Mouse (Mus musculus) spleen, adult 2 months (tissue): ENCODE measurements around the gene Car6. TPM values are rescaled to one million over a fixed set of nuclear protein-coding genes. Genes with fewer than 3 reads are reported as not detected.

Source experiments
- DNase-seq, 2 experiments: peaks; one replicate each; pipeline versions ENCODE4 v3.0.0 to v3.0.0-alpha.2; 2012 to 2021; ENCODE audit warnings: low spot score in 2 of 2, low read depth in 1 of 2
- H3K27ac ChIP-seq: fragments of 200-500 bp; 2 replicates; pipeline ENCODE4 v1.5.1; 2012; ENCODE audit warnings: low read length, inconsistent platforms; ENCODE audit not compliant: insufficient read depth
- H3K27me3 ChIP-seq: fragments of 200-500 bp; 2 replicates; pipeline ENCODE4 v1.6.1; 2012; ENCODE audit warnings: mild to moderate bottlenecking, moderate library complexity, low read length, inconsistent platforms; ENCODE audit not compliant: control insufficient read depth, insufficient read depth
- H3K36me3 ChIP-seq: fragments of 200-500 bp; 2 replicates; pipeline ENCODE4 v1.6.1; 2012; ENCODE audit warnings: mild to moderate bottlenecking, low read length, inconsistent platforms; ENCODE audit not compliant: control insufficient read depth, insufficient read depth
- H3K4me1 ChIP-seq: fragments of 200-500 bp; 2 replicates; pipeline ENCODE4 v1.6.1; 2011; ENCODE audit warnings: inconsistent platforms; ENCODE audit not compliant: control insufficient read depth, insufficient read depth, insufficient read length
- H3K4me3 ChIP-seq: fragments of 200-500 bp; 2 replicates; pipeline ENCODE4 v1.5.1; 2011; ENCODE audit warnings: mild to moderate bottlenecking, inconsistent platforms; ENCODE audit not compliant: insufficient read depth, insufficient read length; ENCODE audit errors: extremely low read depth
- CTCF ChIP-seq: fragments of 200-500 bp; IDR thresholded peaks from 2 replicates; pipeline ENCODE4 v1.5.1; 2011; ENCODE audit warnings: mild to moderate bottlenecking, inconsistent platforms; ENCODE audit not compliant: insufficient read depth, insufficient read length, insufficient replicate concordance; ENCODE audit errors: extremely low read depth
- POLR2A ChIP-seq: fragments of 200-500 bp; IDR thresholded peaks from 2 replicates; pipeline ENCODE4 v1.6.1; 2011; ENCODE audit warnings: low read depth, low read length, inconsistent platforms
- WGBS: fragments of 180-500 bp; shearing (Covaris S2); methylation state at CpG from one replicate; pipeline ENCODE4 v1.1.7; 2018; 5-methylcytosine and 5-hydroxymethylcytosine counted together
- polyA plus RNA-seq: library from polyadenylated mRNA; depleted of rRNA; stranded (reverse); fragments of >200 nt; gene quantifications from 2 replicates; pipeline ENCODE4 v1.2.3, GENCODE M21; 2012; rRNA removed

Car6 gene
- polyA plus RNA-seq: not detected in 2 replicates

GRCm38 (mm10) chr4:150201232-150201631 is at the start of gene Car6:
TSS of gene Car6 (minus strand) at chr4:150201332.
- Histone ChIP-seq H3K27me3 (no peaks in the 10 kb centered on the region), H3K4me3 (no peak within 1 kb of the TSS), H3K27ac (no peak within 1 kb of the TSS), H3K4me1 (no peaks in the 10 kb centered on the region), H3K36me3 (no peaks in the 10 kb centered on the region)
- 84% methylated on average over 5 of the region's 5 CpGs for WGBS
- DNase-seq: no peak
- no peak for TF ChIP-seq POLR2A
- no peak for TF ChIP-seq CTCF

- no peak overlapping the region for H3K27ac ChIP-seq
- H3K4me1 ChIP-seq: no peaks in the 10 kb centered on the region
- H3K36me3 ChIP-seq: peaks cover 34% of the 10 kb centered on the region
- no peak for TF ChIP-seq POLR2A
- no peak for TF ChIP-seq CTCF
- H3K27me3 ChIP-seq: no peaks in the 10 kb centered on the region
- WGBS: 85% methylated on average over 5 of the region's 5 CpGs
- DNase-seq: no peak
- H3K4me3 ChIP-seq: no peak overlapping the region
Observed at GRCm38 (mm10) chr4:150249731-150250270, 48.7 kb upstream of the Car6 start.

- TF ChIP-seq POLR2A (no peak), CTCF (no peak)
- H3K36me3 ChIP-seq: peaks cover 40% of the 10 kb centered on the region
- WGBS: 94% methylated on average over 5 of the region's 5 CpGs
- H3K4me1 ChIP-seq: no peaks in the 10 kb centered on the region
- H3K4me3 ChIP-seq: no peak overlapping the region
- H3K27me3 ChIP-seq: no peaks in the 10 kb centered on the region
- no peak overlapping the region for H3K27ac ChIP-seq
- no peak for DNase-seq
Observed at GRCm38 (mm10) chr4:150248917-150249316, 47.8 kb upstream of the Car6 start.

- peak in 1 of 2 experiments; percentile 52 for DNase-seq
- peaks cover 50% of the 10 kb centered on the region for H3K36me3 ChIP-seq
- no peak overlapping the region for H3K4me3 ChIP-seq
- TF ChIP-seq CTCF (peak; percentile 85; the same call in 1 of the 2 replicates), POLR2A (no peak)
- H3K4me1 ChIP-seq: 0 out of 2 replicates have a peak, but pooled peaks cover under 1% of the 10 kb centered on the region
- 66% methylated on average over 5 of the region's 5 CpGs for WGBS
- no peaks in the 10 kb centered on the region for H3K27me3 ChIP-seq
- H3K27ac ChIP-seq: no peak overlapping the region
Observed at GRCm38 (mm10) chr4:150248009-150248408, 46.9 kb upstream of the Car6 start.

GRCm38 (mm10) chr4:150245876-150246275 is 44.7 kb upstream of the Car6 start:
- no peak overlapping the region for H3K4me3 ChIP-seq
- no peaks in the 10 kb centered on the region for H3K27me3 ChIP-seq
- H3K4me1 ChIP-seq: peaks cover 10% of the 10 kb centered on the region; the same call in 1 of the 2 replicates
- peaks cover 68% of the 10 kb centered on the region for H3K36me3 ChIP-seq
- no peak for DNase-seq
- 78% methylated on average over 2 of the region's 2 CpGs for WGBS
- TF ChIP-seq CTCF (no peak), POLR2A (no peak)
- H3K27ac ChIP-seq: no peak overlapping the region

GRCm38 (mm10) chr4:150242745-150243144 is 41.6 kb upstream of the Car6 start:
- DNase-seq: no peak
- WGBS: 34% methylated on average over 5 of the region's 5 CpGs
- no peak overlapping the region for H3K4me3 ChIP-seq
- TF ChIP-seq CTCF (no peak), POLR2A (no peak)
- no peak overlapping the region for H3K27ac ChIP-seq
- peaks cover 25% of the 10 kb centered on the region; the same call in 1 of the 2 replicates for H3K4me1 ChIP-seq
- H3K27me3 ChIP-seq: no peaks in the 10 kb centered on the region
- H3K36me3 ChIP-seq: peaks cover 54% of the 10 kb centered on the region

GRCm38 (mm10) chr4:150241708-150242107 is 40.6 kb upstream of the Car6 start:
- no peak for DNase-seq
- no peak overlapping the region for H3K4me3 ChIP-seq
- TF ChIP-seq CTCF: no peak
- no peak for TF ChIP-seq POLR2A
- 77% methylated on average over 4 of the region's 4 CpGs for WGBS
- H3K27ac ChIP-seq: no peak overlapping the region
- no peaks in the 10 kb centered on the region for H3K27me3 ChIP-seq
- H3K4me1 ChIP-seq: peaks cover 25% of the 10 kb centered on the region; the same call in 1 of the 2 replicates
- H3K36me3 ChIP-seq: peaks cover 46% of the 10 kb centered on the region
